Mouse (Mus musculus) limb, embryonic 14.5 days (tissue): ENCODE data around the gene Samd7. TPM values are rescaled to one million over a fixed set of nuclear protein-coding genes. Genes with fewer than 3 reads are reported as not detected.

Experiments used
- ATAC-seq: fragments of 200-750 bp; cut with Nextera tagmentation; 2 replicates; pipeline ENCODE4 v1.8.0; 2017; ENCODE audit warnings: low read depth, moderate number of reproducible peaks, moderate TSS enrichment; ENCODE audit not compliant: low FRiP score
- DNase-seq: peaks from one replicate; pipeline ENCODE4 v3.0.0-alpha.2; 2015; ENCODE audit warnings: low spot score
- H3K27ac ChIP-seq: fragments of 300-500 bp; sonication (generic); replicated peaks from 2 replicates; pipeline ENCODE4 v1.5.1; 2014; ENCODE audit warnings: low read depth, mild to moderate bottlenecking, low read length, moderate library complexity, mixed read lengths
- H3K27me3 ChIP-seq: fragments of 300-500 bp; sonication (generic); 2 replicates; pipeline ENCODE4 v1.6.1; 2014; ENCODE audit warnings: low read length, mixed read lengths; ENCODE audit not compliant: control insufficient read depth, insufficient read depth
- H3K36me3 ChIP-seq: fragments of 300-500 bp; sonication (generic); 2 replicates; pipeline ENCODE4 v1.6.1; 2014; ENCODE audit warnings: mild to moderate bottlenecking, low read length, moderate library complexity, mixed read lengths; ENCODE audit not compliant: control insufficient read depth, insufficient read depth
- H3K4me1 ChIP-seq: fragments of 300-500 bp; sonication (generic); 2 replicates; pipeline ENCODE4 v1.6.1; 2014; ENCODE audit warnings: antibody characterized with exemption, low read length, mixed read lengths; ENCODE audit not compliant: control insufficient read depth, insufficient read depth
- H3K4me2 ChIP-seq: fragments of 300-500 bp; sonication (generic); replicated peaks from 2 replicates; pipeline ENCODE4 v1.6.1; 2014; ENCODE audit warnings: low read depth, mild to moderate bottlenecking, low read length, moderate library complexity; ENCODE audit not compliant: severe bottlenecking
- H3K4me3 ChIP-seq: fragments of 300-500 bp; sonication (generic); replicated peaks from 2 replicates; pipeline ENCODE4 v1.5.1; 2014; ENCODE audit warnings: low read length
- H3K9ac ChIP-seq: fragments of 300-500 bp; sonication (generic); 2 replicates; pipeline ENCODE4 v1.6.1; 2014; ENCODE audit warnings: mild to moderate bottlenecking, low read depth, low read length, moderate library complexity; ENCODE audit not compliant: severe bottlenecking
- H3K9me3 ChIP-seq: fragments of 300-500 bp; sonication (generic); 2 replicates; pipeline ENCODE4 v1.6.1; 2016; ENCODE audit warnings: low read length; ENCODE audit not compliant: control insufficient read depth
- POLR2A ChIP-seq: fragments of 200-500 bp; IDR thresholded peaks from 2 replicates; pipeline ENCODE4 v1.8.0; 2012; ENCODE audit warnings: inconsistent platforms, mild to moderate bottlenecking, moderate library complexity, borderline replicate concordance; ENCODE audit not compliant: insufficient read depth, insufficient read length; ENCODE audit errors: extremely low read depth
- WGBS: fragments of 180-500 bp; shearing (Covaris S2); extraction: QIAGEN DNeasy Blood & Tissue Kit; methylation state at CpG from one replicate; pipeline ENCODE4 v1.1.7; 2014; 5-methylcytosine and 5-hydroxymethylcytosine counted together
- polyA plus RNA-seq, 2 experiments: library from polyadenylated mRNA; depleted of rRNA in 1 of 2; stranded (reverse) in 1 of 2; unstranded in 1 of 2; fragments of >200 nt; fragmentation: Nextera tagmentation in 1 of 2; extraction: Ambion mirVana in 1 of 2; gene quantifications; 2 replicates each; pipeline versions ENCODE4 v1.2.1 to v1.2.3; 2012 to 2014

The Samd7 gene
- polyA plus RNA-seq, 2 experiments: not detected

DNA sequence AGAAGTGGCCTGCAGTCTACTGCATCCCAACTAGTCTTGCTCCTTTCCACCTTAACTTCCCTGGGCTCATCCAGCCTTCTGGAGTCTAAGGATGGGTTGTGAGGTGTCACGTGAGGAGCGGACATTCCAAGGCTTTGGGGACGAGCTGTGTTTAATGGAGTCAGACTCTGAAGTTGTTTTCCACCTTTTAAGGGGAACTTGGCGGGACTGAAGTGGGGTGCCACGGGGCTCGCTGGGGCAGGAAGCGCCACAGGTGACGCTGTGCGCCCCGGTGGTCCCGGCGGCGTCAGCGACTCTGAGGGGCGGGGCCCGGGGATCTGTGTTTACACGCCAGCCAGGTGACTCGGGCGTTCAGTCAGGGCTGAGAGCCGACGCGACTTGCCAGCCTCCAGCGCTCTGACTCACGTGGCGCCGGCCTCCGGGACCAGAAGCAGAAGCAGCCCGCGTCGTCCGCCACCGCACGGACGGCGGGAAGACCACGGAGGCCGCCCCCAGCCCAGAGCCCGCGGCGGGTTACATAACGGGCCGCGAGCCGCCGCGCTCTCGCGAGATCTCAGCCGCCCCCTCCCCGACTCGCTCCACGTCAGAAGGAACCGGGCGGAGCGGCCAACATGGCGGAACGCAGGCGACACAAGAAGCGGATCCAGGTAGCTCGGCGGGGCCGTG, 46.8 kb downstream of the Samd7 start, which contains the start of gene Sec62:
Gene Sec62 (plus strand): TSS at position 139 of the 666 bp plus-strand sequence.
- Histone ChIP-seq H3K36me3 (no peaks in the 10 kb centered on the region), H3K4me2 (peak within 1 kb of the TSS; percentile 57), H3K27me3 (no peaks in the 10 kb centered on the region), H3K4me3 (peak within 1 kb of the TSS; percentile 93), H3K4me1 (peaks cover 7% of the 10 kb centered on the region; the same call in 1 of the 2 replicates), H3K9me3 (no peaks in the 10 kb centered on the region), H3K9ac (peak within 1 kb of the TSS; percentile 98), H3K27ac (peak within 1 kb of the TSS; percentile 98)
- peak; percentile 84 for TF ChIP-seq POLR2A
- DNase-seq (peak; percentile 89), ATAC-seq (peak; percentile 98)
- 5% methylated on average over 46 of the region's 62 CpGs for WGBS

DNA sequence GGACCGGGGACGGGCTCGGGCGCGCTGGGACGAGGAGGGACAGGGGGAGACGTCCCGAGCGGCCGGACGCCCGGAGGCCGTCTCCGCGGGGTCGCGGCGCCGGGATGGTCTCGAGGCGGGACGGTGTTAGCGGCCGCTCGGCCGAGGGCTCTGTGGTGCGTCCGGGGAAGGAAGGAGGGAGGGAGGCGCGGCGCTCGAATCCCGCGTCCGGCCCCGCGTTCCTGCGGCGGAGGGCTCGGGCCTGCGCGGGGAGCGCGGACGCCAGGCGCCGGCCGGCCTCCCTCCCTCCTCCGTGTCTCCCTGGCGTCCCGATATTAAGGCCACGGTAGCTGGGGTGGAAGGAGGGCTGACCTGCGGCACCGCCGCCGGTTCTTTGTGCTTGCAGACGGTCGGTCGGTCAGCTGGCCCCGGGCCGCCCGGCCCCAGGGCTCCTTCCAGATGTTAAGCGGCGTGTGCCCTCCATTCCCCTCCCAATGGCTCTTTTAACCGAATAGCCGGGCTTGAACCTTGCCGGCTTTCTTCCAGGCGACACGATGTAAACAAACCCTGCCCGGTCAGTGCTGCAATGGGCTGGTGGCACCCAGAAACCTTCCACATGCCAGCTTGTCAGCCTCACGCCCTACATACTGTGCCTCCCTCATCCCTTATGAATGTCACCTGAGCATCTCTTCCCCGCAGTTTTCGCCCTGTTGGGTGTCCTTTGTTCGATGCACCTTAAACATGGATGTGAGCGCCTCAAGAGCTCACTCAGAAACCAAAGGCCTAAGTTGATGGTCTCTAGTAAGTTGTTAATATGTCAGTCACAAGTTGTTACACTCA, 47.5 kb downstream of the Samd7 start:
- Histone ChIP-seq H3K4me2 (peak overlapping the region; percentile 57), H3K9me3 (no peaks in the 10 kb centered on the region), H3K4me1 (peaks cover 7% of the 10 kb centered on the region; the same call in 1 of the 2 replicates), H3K27me3 (no peaks in the 10 kb centered on the region), H3K9ac (peak overlapping the region; percentile 98), H3K27ac (peak overlapping the region; percentile 98), H3K4me3 (peak overlapping the region; percentile 93), H3K36me3 (no peaks in the 10 kb centered on the region)
- DNase-seq (peak; percentile 29), ATAC-seq (peak; percentile 71)
- under 1% methylated on average over 48 of the region's 75 CpGs for WGBS
- no peak for TF ChIP-seq POLR2A

DNA sequence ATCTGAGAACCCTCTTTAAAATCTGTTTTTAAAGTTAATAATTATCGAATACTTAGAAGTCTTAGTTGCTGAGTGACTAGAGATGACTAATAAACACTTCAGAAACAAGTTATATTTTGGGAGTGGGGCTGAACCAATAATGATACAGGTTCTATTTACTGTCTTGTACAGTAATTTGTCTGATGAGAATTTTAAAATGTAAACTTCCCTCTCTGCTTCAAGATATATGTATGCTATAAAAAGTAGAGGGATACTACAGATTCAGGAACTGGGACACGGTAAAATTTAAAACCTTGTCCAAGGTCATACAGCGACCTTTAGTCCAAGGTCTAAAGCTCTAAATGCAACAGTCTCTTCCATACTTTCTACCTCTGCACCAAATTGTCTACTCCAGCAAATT, 56.1 kb downstream of the Samd7 start:
- no peak for TF ChIP-seq POLR2A
- whole genome bisulfite sequencing: 94% methylated on average over 3 of the region's 3 CpGs
- no peak for ATAC-seq
- Histone ChIP-seq H3K27me3 (no peaks in the 10 kb centered on the region), H3K4me2 (no peak overlapping the region), H3K9ac (no peak overlapping the region), H3K27ac (no peak overlapping the region), H3K4me1 (no peaks in the 10 kb centered on the region), H3K36me3 (peaks cover 39% of the 10 kb centered on the region), H3K4me3 (no peak overlapping the region), H3K9me3 (no peaks in the 10 kb centered on the region)
- DNase-seq: no peak

DNA sequence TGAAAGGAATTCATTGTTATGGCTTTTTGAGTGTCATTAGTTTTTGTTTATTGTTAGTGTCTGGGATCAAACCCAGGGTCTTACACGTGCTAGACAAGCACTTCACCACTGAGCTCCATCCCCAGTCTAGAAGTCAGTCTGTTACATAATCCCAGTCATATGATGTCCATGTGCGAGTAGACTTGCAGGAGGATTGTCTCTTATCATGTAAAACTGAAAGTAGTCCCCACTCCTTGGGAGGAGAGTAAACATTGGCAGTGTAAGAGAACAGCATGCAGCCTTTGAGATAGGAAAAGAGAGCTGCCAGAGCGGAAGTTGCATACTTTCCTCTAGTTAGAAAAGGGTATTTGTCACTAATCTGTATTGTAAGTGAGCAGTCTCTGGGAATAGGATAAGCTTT, 66.8 kb downstream of the Samd7 start:
- Histone ChIP-seq H3K4me3 (no peak overlapping the region), H3K36me3 (peaks cover 71% of the 10 kb centered on the region), H3K4me2 (no peak overlapping the region), H3K27ac (no peak overlapping the region), H3K27me3 (no peaks in the 10 kb centered on the region), H3K9me3 (no peaks in the 10 kb centered on the region), H3K9ac (no peak overlapping the region), H3K4me1 (no peaks in the 10 kb centered on the region)
- 86% methylated on average over 3 of the region's 3 CpGs for WGBS
- no peak for ATAC-seq
- DNase-seq: no peak
- TF ChIP-seq POLR2A: no peak

Other genes starting within 250 kb of the Samd7 start
- gene Mecom, start 198.3 kb upstream of the Samd7 start, polyA plus RNA-seq (2012; rRNA removed): 35.8 and 38.6 TPM in 2 replicates
- gene Mecom, start 198.3 kb upstream of the Samd7 start, polyA plus RNA-seq (2014; fragmentation: Nextera tagmentation; extraction: Ambion mirVana): 42.2 and 61.6 TPM in 2 replicates
- gene Actrt3, start 146.4 kb upstream of the Samd7 start, polyA plus RNA-seq (2012; rRNA removed): 0.11 TPM in 1 of 2 replicates, not detected in the other
- gene Actrt3, start 146.4 kb upstream of the Samd7 start, polyA plus RNA-seq (2014; fragmentation: Nextera tagmentation; extraction: Ambion mirVana): 0.10 TPM in 1 of 2 replicates, not detected in the other
- 22.3 TPM in 2 replicates for gene Mynn, start 144.2 kb upstream of the Samd7 start, polyA plus RNA-seq (2012; rRNA removed)
- gene Mynn, start 144.2 kb upstream of the Samd7 start, polyA plus RNA-seq (2014; fragmentation: Nextera tagmentation; extraction: Ambion mirVana): 30.6 and 32.0 TPM in 2 replicates
- gene Lrriq4, start 101.8 kb upstream of the Samd7 start, polyA plus RNA-seq (2012; rRNA removed): not detected in 2 replicates
- not detected in 2 replicates for gene Lrriq4, start 101.8 kb upstream of the Samd7 start, polyA plus RNA-seq (2014; fragmentation: Nextera tagmentation; extraction: Ambion mirVana)
- 0.27 and 0.52 TPM in 2 replicates for gene Lrrc34, start 98.4 kb upstream of the Samd7 start, polyA plus RNA-seq (2012; rRNA removed)
- 0.76 and 1.3 TPM in 2 replicates for gene Lrrc34, start 98.4 kb upstream of the Samd7 start, polyA plus RNA-seq (2014; fragmentation: Nextera tagmentation; extraction: Ambion mirVana)
- gene Lrrc31, start 46.5 kb upstream of the Samd7 start, polyA plus RNA-seq (2012; rRNA removed): 0.10 TPM in 1 of 2 replicates, not detected in the other
- 0.10 TPM in 1 of 2 replicates, not detected in the other for gene Lrrc31, start 46.5 kb upstream of the Samd7 start, polyA plus RNA-seq (2014; fragmentation: Nextera tagmentation; extraction: Ambion mirVana)
- gene Sec62, start 46.6 kb downstream of the Samd7 start, polyA plus RNA-seq (2012; rRNA removed): 46.0 and 53.6 TPM in 2 replicates
- 103 and 104 TPM in 2 replicates for gene Sec62, start 46.6 kb downstream of the Samd7 start, polyA plus RNA-seq (2014; fragmentation: Nextera tagmentation; extraction: Ambion mirVana)
- 3.1 and 3.5 TPM in 2 replicates for gene Gpr160, start 109.7 kb downstream of the Samd7 start, polyA plus RNA-seq (2012; rRNA removed)
- 5.6 and 7.8 TPM in 2 replicates for gene Gpr160, start 109.7 kb downstream of the Samd7 start, polyA plus RNA-seq (2014; fragmentation: Nextera tagmentation; extraction: Ambion mirVana)
- gene Phc3, start 223.1 kb downstream of the Samd7 start, polyA plus RNA-seq (2012; rRNA removed): 16.9 and 22.3 TPM in 2 replicates
- 7.9 and 8.2 TPM in 2 replicates for gene Phc3, start 223.1 kb downstream of the Samd7 start, polyA plus RNA-seq (2014; fragmentation: Nextera tagmentation; extraction: Ambion mirVana)
- 44.9 and 45.5 TPM in 2 replicates for gene Prkci, start 249.5 kb downstream of the Samd7 start, polyA plus RNA-seq (2012; rRNA removed)
- 45.3 and 53.4 TPM in 2 replicates for gene Prkci, start 249.5 kb downstream of the Samd7 start, polyA plus RNA-seq (2014; fragmentation: Nextera tagmentation; extraction: Ambion mirVana)